Mouse (Mus musculus): ENCODE measurements around the gene Spem1.
"Not testable (repeated sequence)": the region's sequence is repeated elsewhere in the genome, so short reads cannot be mapped to it uniquely, and the experiment has no call there.

Spem1 gene

GRCm38 (mm10) chr11:69822080-69822479 is at the start of gene Spem1:
TSS of gene Spem1 (minus strand) at chr11:69822180.
- no peak for DNase-seq (ENCODE audit: low read depth)

- DNase-seq (ENCODE audit: low read depth) = no peak
Observed at GRCm38 (mm10) chr11:69870289-69871069, 48.5 kb upstream of the Spem1 start.

- DNase-seq (ENCODE audit: low read depth) = no peak
Observed at GRCm38 (mm10) chr11:69867335-69867734, 45.4 kb upstream of the Spem1 start.

GRCm38 (mm10) chr11:69865561-69865960 is 43.6 kb upstream of the Spem1 start:
- DNase-seq (ENCODE audit: low read depth) = no peak

- no peak for DNase-seq (ENCODE audit: low read depth)
Observed at GRCm38 (mm10) chr11:69864138-69864860, 42.3 kb upstream of the Spem1 start.

GRCm38 (mm10) chr11:69863729-69864128 is 41.7 kb upstream of the Spem1 start:
- DNase-seq (ENCODE audit: low read depth) = not testable (repeated sequence)

GRCm38 (mm10) chr11:69858113-69858998 is 36.4 kb upstream of the Spem1 start, which contains the start of gene Tnk1:
TSS of gene Tnk1 (minus strand) at chr11:69858730.
- DNase-seq (ENCODE audit: low read depth) = no peak

- DNase-seq (ENCODE audit: low read depth) = no peak
Observed at GRCm38 (mm10) chr11:69855347-69855746, 33.4 kb upstream of the Spem1 start.

- no peak for DNase-seq (ENCODE audit: low read depth)
Observed at GRCm38 (mm10) chr11:69854680-69855079, 32.7 kb upstream of the Spem1 start.

GRCm38 (mm10) chr11:69853994-69854393 is 32.0 kb upstream of the Spem1 start:
- no peak for DNase-seq (ENCODE audit: low read depth)

GRCm38 (mm10) chr11:69850754-69851153 is 28.8 kb upstream of the Spem1 start:
- no peak for DNase-seq (ENCODE audit: low read depth)

- DNase-seq (ENCODE audit: low read depth) = no peak
Observed at GRCm38 (mm10) chr11:69849884-69850283, 27.9 kb upstream of the Spem1 start.

GRCm38 (mm10) chr11:69849128-69849527 is 27.1 kb upstream of the Spem1 start:
- DNase-seq (ENCODE audit: low read depth) = no peak

- DNase-seq (ENCODE audit: low read depth) = no peak
Observed at GRCm38 (mm10) chr11:69848021-69848420, 26.0 kb upstream of the Spem1 start.

- peak; percentile 73 for DNase-seq (ENCODE audit: low read depth)
Observed at GRCm38 (mm10) chr11:69846738-69847688, 25.0 kb upstream of the Spem1 start.

- peak; percentile 94 for DNase-seq (ENCODE audit: low read depth)
Observed at GRCm38 (mm10) chr11:69846198-69846680, 24.3 kb upstream of the Spem1 start, which contains the start of gene Plscr3. TSS of gene Plscr3 (plus strand) at chr11:69846376.

GRCm38 (mm10) chr11:69838714-69839104 is 16.7 kb upstream of the Spem1 start:
- peak; percentile 69 for DNase-seq (ENCODE audit: low read depth)

GRCm38 (mm10) chr11:69837952-69838713 is 16.2 kb upstream of the Spem1 start, which contains the start of gene Tmem256:
TSS of gene Tmem256 (plus strand) at chr11:69838514.
- peak; percentile 98 for DNase-seq (ENCODE audit: low read depth)

GRCm38 (mm10) chr11:69837604-69837951 is 15.6 kb upstream of the Spem1 start, which contains the start of gene Nlgn2:
TSS of gene Nlgn2 (minus strand) at chr11:69837784.
- DNase-seq (ENCODE audit: low read depth) = no peak
